Mouse (Mus musculus): ENCODE measurements around the gene Zfp791. TPM values are rescaled to one million over a fixed set of nuclear protein-coding genes. Genes with fewer than 3 reads are reported as not detected.

The Zfp791 gene
- total RNA-seq, 2 experiments from 2014 or later = not detected

Other genes with a start within 250 kb of the Zfp791 start
- gene Gcdh, start 229.2 kb downstream of the Zfp791 start, total RNA-seq (2014; fragmentation: Nextera tagmentation) = 23.2 and 25.8 TPM in 2 replicates
- 20.1 and 30.3 TPM in 2 replicates for gene Gcdh, start 229.2 kb downstream of the Zfp791 start, total RNA-seq (2017)
- gene Klf1, start 221.2 kb downstream of the Zfp791 start, total RNA-seq (2014; fragmentation: Nextera tagmentation) = 0.52 and 1.0 TPM in 2 replicates
- 0.43 and 0.72 TPM in 2 replicates for gene Klf1, start 221.2 kb downstream of the Zfp791 start, total RNA-seq (2017)
- gene Dnase2a, start 214.5 kb downstream of the Zfp791 start, total RNA-seq (2014; fragmentation: Nextera tagmentation) = 35.6 and 55.5 TPM in 2 replicates
- 59.6 and 117 TPM in 2 replicates for gene Dnase2a, start 214.5 kb downstream of the Zfp791 start, total RNA-seq (2017)
- not detected in 2 replicates for gene Mast1, start 185.7 kb downstream of the Zfp791 start, total RNA-seq (2014; fragmentation: Nextera tagmentation)
- gene Mast1, start 185.7 kb downstream of the Zfp791 start, total RNA-seq (2017) = not detected in 2 replicates
- not detected in 2 replicates for gene Rtbdn, start 176.1 kb downstream of the Zfp791 start, total RNA-seq (2014; fragmentation: Nextera tagmentation)
- not detected in 2 replicates for gene Rtbdn, start 176.1 kb downstream of the Zfp791 start, total RNA-seq (2017)
- gene Gm49661, start 153.7 kb downstream of the Zfp791 start, total RNA-seq (2014; fragmentation: Nextera tagmentation) = not detected in 2 replicates
- gene Gm49661, start 153.7 kb downstream of the Zfp791 start, total RNA-seq (2017) = not detected in 2 replicates
- 210 and 303 TPM in 2 replicates for gene Prdx2, start 153.5 kb downstream of the Zfp791 start, total RNA-seq (2014; fragmentation: Nextera tagmentation)
- 360 and 421 TPM in 2 replicates for gene Prdx2, start 153.5 kb downstream of the Zfp791 start, total RNA-seq (2017)
- 116 and 172 TPM in 2 replicates for gene Rnaseh2a, start 153.3 kb downstream of the Zfp791 start, total RNA-seq (2014; fragmentation: Nextera tagmentation)
- gene Rnaseh2a, start 153.3 kb downstream of the Zfp791 start, total RNA-seq (2017) = 91.3 and 148 TPM in 2 replicates
- gene Junb, start 144.4 kb downstream of the Zfp791 start, total RNA-seq (2014; fragmentation: Nextera tagmentation) = 3.3 and 14.2 TPM in 2 replicates
- gene Junb, start 144.4 kb downstream of the Zfp791 start, total RNA-seq (2017) = 39.6 and 46.0 TPM in 2 replicates
- gene Hook2, start 132.5 kb downstream of the Zfp791 start, total RNA-seq (2014; fragmentation: Nextera tagmentation) = 5.2 and 6.1 TPM in 2 replicates
- gene Hook2, start 132.5 kb downstream of the Zfp791 start, total RNA-seq (2017) = 5.7 and 8.2 TPM in 2 replicates
- gene Best2, start 108.6 kb downstream of the Zfp791 start, total RNA-seq (2014; fragmentation: Nextera tagmentation) = not detected in 2 replicates
- not detected in 2 replicates for gene Best2, start 108.6 kb downstream of the Zfp791 start, total RNA-seq (2017)
- 73.1 and 73.3 TPM in 2 replicates for gene Asna1, start 97.8 kb downstream of the Zfp791 start, total RNA-seq (2014; fragmentation: Nextera tagmentation)
- gene Asna1, start 97.8 kb downstream of the Zfp791 start, total RNA-seq (2017) = 74.5 and 91.2 TPM in 2 replicates
- 112 and 128 TPM in 2 replicates for gene Trir, start 96.3 kb downstream of the Zfp791 start, total RNA-seq (2014; fragmentation: Nextera tagmentation)
- gene Trir, start 96.3 kb downstream of the Zfp791 start, total RNA-seq (2017) = 245 and 280 TPM in 2 replicates
- gene Tnpo2, start 86.2 kb downstream of the Zfp791 start, total RNA-seq (2014; fragmentation: Nextera tagmentation) = 19.6 and 25.0 TPM in 2 replicates
- gene Tnpo2, start 86.2 kb downstream of the Zfp791 start, total RNA-seq (2017) = 21.5 and 26.8 TPM in 2 replicates
- gene Fbxw9, start 63.0 kb downstream of the Zfp791 start, total RNA-seq (2014; fragmentation: Nextera tagmentation) = 11.6 and 13.5 TPM in 2 replicates
- 4.1 and 5.9 TPM in 2 replicates for gene Fbxw9, start 63.0 kb downstream of the Zfp791 start, total RNA-seq (2017)
- not detected in 2 replicates for gene Gm5741, start 55.1 kb downstream of the Zfp791 start, total RNA-seq (2014; fragmentation: Nextera tagmentation)
- not detected in 2 replicates for gene Gm5741, start 55.1 kb downstream of the Zfp791 start, total RNA-seq (2017)
- 42.0 and 66.5 TPM in 2 replicates for gene Dhps, start 51.3 kb downstream of the Zfp791 start, total RNA-seq (2014; fragmentation: Nextera tagmentation)
- gene Dhps, start 51.3 kb downstream of the Zfp791 start, total RNA-seq (2017) = 19.6 and 30.1 TPM in 2 replicates
- 189 and 191 TPM in 2 replicates for gene Wdr83os, start 42.4 kb downstream of the Zfp791 start, total RNA-seq (2014; fragmentation: Nextera tagmentation)
- gene Wdr83os, start 42.4 kb downstream of the Zfp791 start, total RNA-seq (2017) = 36.6 and 47.4 TPM in 2 replicates
- gene Wdr83, start 41.8 kb downstream of the Zfp791 start, total RNA-seq (2014; fragmentation: Nextera tagmentation) = 56.2 and 81.8 TPM in 2 replicates
- gene Wdr83, start 41.8 kb downstream of the Zfp791 start, total RNA-seq (2017) = 23.3 and 32.8 TPM in 2 replicates
- gene Man2b1, start 39.8 kb downstream of the Zfp791 start, total RNA-seq (2014; fragmentation: Nextera tagmentation) = 91.4 and 110 TPM in 2 replicates
- gene Man2b1, start 39.8 kb downstream of the Zfp791 start, total RNA-seq (2017) = 52.9 and 83.5 TPM in 2 replicates
- not detected in 2 replicates for gene Cks1brt, start 28.8 kb upstream of the Zfp791 start, total RNA-seq (2014; fragmentation: Nextera tagmentation)
- not detected in 2 replicates for gene Cks1brt, start 28.8 kb upstream of the Zfp791 start, total RNA-seq (2017)
- not detected in 2 replicates for gene Olfr371, start 102.9 kb upstream of the Zfp791 start, total RNA-seq (2014; fragmentation: Nextera tagmentation)
- not detected in 2 replicates for gene Olfr371, start 102.9 kb upstream of the Zfp791 start, total RNA-seq (2017)
- gene Orc6, start 176.5 kb upstream of the Zfp791 start, total RNA-seq (2014; fragmentation: Nextera tagmentation) = 96.0 and 116 TPM in 2 replicates
- gene Orc6, start 176.5 kb upstream of the Zfp791 start, total RNA-seq (2017) = 99.3 and 103 TPM in 2 replicates
- gene Vps35, start 176.7 kb upstream of the Zfp791 start, total RNA-seq (2014; fragmentation: Nextera tagmentation) = 72.7 and 83.0 TPM in 2 replicates
- 108 and 149 TPM in 2 replicates for gene Vps35, start 176.7 kb upstream of the Zfp791 start, total RNA-seq (2017)

Data from granulocyte monocyte progenitor cell, adult 5-6 weeks (primary cell).